Mouse (Mus musculus): ENCODE results near the gene Cadm1.

DNA sequence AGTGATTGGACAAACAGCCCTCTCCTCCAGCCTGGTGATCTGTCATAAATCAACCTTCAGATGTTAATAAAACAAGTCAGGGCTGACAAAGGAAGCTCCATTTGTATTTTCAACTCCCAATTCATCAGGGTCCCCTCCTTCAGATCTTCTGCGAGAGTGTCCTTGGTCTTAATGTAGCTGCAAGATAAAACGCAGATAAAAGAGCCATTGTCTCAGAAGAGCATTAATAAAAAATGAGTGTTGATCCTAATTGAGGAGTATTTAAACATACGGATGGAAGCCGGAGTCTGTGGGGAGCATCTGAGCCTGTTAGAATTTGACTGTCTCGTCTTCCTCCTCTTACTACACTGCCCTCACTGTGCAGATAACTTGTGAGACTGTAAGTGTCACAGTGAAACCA, 234.9 kb downstream of the Cadm1 start:
- TF ChIP-seq CTCF (IDR thresholded peaks at IDR 0.05; ENCODE audit: low read depth) (no peak), EP300 (IDR thresholded peaks at IDR 0.05; ENCODE audit: low read depth) (no peak)
